Mouse (Mus musculus): ENCODE measurements around the gene Homer2.

DNA sequence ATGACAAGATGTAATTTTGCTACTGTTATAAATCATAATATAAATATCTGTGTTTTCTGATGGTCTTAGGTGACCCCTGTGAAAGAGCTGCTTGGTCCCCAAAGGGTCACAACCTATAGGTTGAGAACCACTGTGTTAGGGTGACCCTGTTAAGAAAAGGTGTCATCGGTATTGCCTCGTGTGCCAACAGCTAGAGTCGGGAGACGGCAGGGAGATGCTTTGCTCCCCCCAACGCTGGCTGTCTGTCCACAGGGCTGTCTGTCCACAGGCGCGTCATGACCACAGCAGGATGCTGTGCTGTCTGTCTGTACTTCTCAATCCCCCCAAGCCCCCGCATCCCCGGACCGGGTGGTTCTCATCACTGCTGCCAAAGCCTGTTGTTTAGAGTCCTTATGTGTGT, 131.7 kb downstream of the Homer2 start:
- no peak for TF ChIP-seq CTCF (IDR thresholded peaks at IDR 0.05; ENCODE audit: low read depth)
- TF ChIP-seq EP300 (IDR thresholded peaks at IDR 0.05; ENCODE audit: low read depth) = no peak
